Mouse (Mus musculus) lung, postnatal 0 days (tissue): ENCODE measurements around the gene Kcnk10.

Experiments
- CTCF ChIP-seq: IDR thresholded peaks from 2 replicates; pipeline ENCODE4 v1.5.1; 2016; ENCODE audit warnings: antibody characterized with exemption, mild to moderate bottlenecking
- EP300 ChIP-seq: IDR thresholded peaks from 2 replicates; pipeline ENCODE4 v1.6.1; 2016; ENCODE audit warnings: antibody characterized with exemption, mild to moderate bottlenecking, control low read depth

GRCm38 (mm10) chr12:98501528-98502280, 76.4 kb downstream of the Kcnk10 start:
- TF ChIP-seq CTCF (no peak), EP300 (no peak)
